Mouse (Mus musculus) 3T3-L1 (cell line): ENCODE measurements around the gene Ovca2.
A peak's percentile ranks its signal among the peaks of the same experiment; 100 is the strongest.

Experiments used
- DNase-seq: peaks from one replicate; pipeline ENCODE4 v3.0.0-alpha.2; 2015; ENCODE audit warnings: low read depth, low spot score

The Ovca2 gene

GRCm38 (mm10) chr11:75170136-75170751 is 8.4 kb downstream of the Ovca2 start:
- peak; percentile 98 for DNase-seq

GRCm38 (mm10) chr11:75169405-75170080 is 9.1 kb downstream of the Ovca2 start, which contains the start of gene Hic1:
Gene Hic1, minus strand, starts transcription at chr11:75169519.
- peak; percentile 67 for DNase-seq

GRCm38 (mm10) chr11:75168590-75169361 is 9.9 kb downstream of the Ovca2 start:
- peak; percentile 81 for DNase-seq

- DNase-seq, result no peak
Observed at GRCm38 (mm10) chr11:75167643-75168589, 10.7 kb downstream of the Ovca2 start.

GRCm38 (mm10) chr11:75166861-75167642 is 11.6 kb downstream of the Ovca2 start:
- DNase-seq, result no peak

- no peak for DNase-seq
Observed at GRCm38 (mm10) chr11:75166193-75166842, 12.3 kb downstream of the Ovca2 start.

GRCm38 (mm10) chr11:75165441-75166192 is 13.0 kb downstream of the Ovca2 start:
- DNase-seq, result no peak

GRCm38 (mm10) chr11:75164750-75165149 is 13.9 kb downstream of the Ovca2 start:
- DNase-seq, result no peak

- DNase-seq, result no peak
Observed at GRCm38 (mm10) chr11:75164051-75164450, 14.6 kb downstream of the Ovca2 start.

GRCm38 (mm10) chr11:75163379-75163778 is 15.3 kb downstream of the Ovca2 start:
- no peak for DNase-seq

- DNase-seq, result no peak
Observed at GRCm38 (mm10) chr11:75162591-75163080, 16.0 kb downstream of the Ovca2 start.

GRCm38 (mm10) chr11:75161417-75162008 is 17.1 kb downstream of the Ovca2 start:
- no peak for DNase-seq

- no peak for DNase-seq
Observed at GRCm38 (mm10) chr11:75160954-75161353, 17.7 kb downstream of the Ovca2 start.

GRCm38 (mm10) chr11:75159564-75159963 is 19.1 kb downstream of the Ovca2 start:
- no peak for DNase-seq

- DNase-seq, result no peak
Observed at GRCm38 (mm10) chr11:75158432-75158831, 20.2 kb downstream of the Ovca2 start.

GRCm38 (mm10) chr11:75157901-75158300 is 20.7 kb downstream of the Ovca2 start:
- no peak for DNase-seq

- DNase-seq, result peak; percentile 27
Observed at GRCm38 (mm10) chr11:75157037-75157436, 21.6 kb downstream of the Ovca2 start.

GRCm38 (mm10) chr11:75156416-75156815 is 22.2 kb downstream of the Ovca2 start:
- no peak for DNase-seq

- peak; percentile 25 for DNase-seq
Observed at GRCm38 (mm10) chr11:75155985-75156384, 22.6 kb downstream of the Ovca2 start.
